Mouse (Mus musculus) hindbrain, embryonic 12.5 days (tissue): ENCODE measurements around the gene Cdkn1b. TPM values are rescaled to one million over a fixed set of nuclear protein-coding genes. Genes with fewer than 3 reads are reported as not detected.

Experiments used
- ATAC-seq: fragments of 200-750 bp; cut with Nextera tagmentation; 2 replicates; pipeline ENCODE4 v1.8.0; 2017; ENCODE audit warnings: moderate TSS enrichment; ENCODE audit not compliant: low FRiP score
- H3K27ac ChIP-seq: fragments of 300-500 bp; sonication (generic); 2 replicates; pipeline ENCODE4 v1.5.1; 2016; ENCODE audit warnings: mild to moderate bottlenecking
- H3K27me3 ChIP-seq: fragments of 300-500 bp; sonication (generic); 2 replicates; pipeline ENCODE4 v1.6.1; 2016; ENCODE audit warnings: mild to moderate bottlenecking
- H3K36me3 ChIP-seq: fragments of 300-500 bp; sonication (generic); 2 replicates; pipeline ENCODE4 v1.6.1; 2016; ENCODE audit warnings: mild to moderate bottlenecking
- H3K4me1 ChIP-seq: fragments of 300-500 bp; sonication (generic); 2 replicates; pipeline ENCODE4 v1.6.1; 2016
- H3K4me2 ChIP-seq: fragments of 300-500 bp; sonication (generic); replicated peaks from 2 replicates; pipeline ENCODE4 v1.6.1; 2016; ENCODE audit warnings: mild to moderate bottlenecking
- H3K4me3 ChIP-seq: fragments of 300-500 bp; sonication (generic); 2 replicates; pipeline ENCODE4 v1.5.1; 2016; ENCODE audit warnings: mild to moderate bottlenecking
- H3K9ac ChIP-seq: fragments of 300-500 bp; sonication (generic); 2 replicates; pipeline ENCODE4 v1.6.1; 2016; ENCODE audit warnings: mild to moderate bottlenecking, moderate library complexity
- H3K9me3 ChIP-seq: fragments of 300-500 bp; sonication (generic); replicated peaks from 2 replicates; pipeline ENCODE4 v1.6.1; 2016; ENCODE audit warnings: mild to moderate bottlenecking
- WGBS: fragments of 180-500 bp; shearing (Covaris S2); methylation state at CpG from one replicate; pipeline ENCODE4 v1.1.7; 2016; 5-methylcytosine and 5-hydroxymethylcytosine counted together
- polyA plus RNA-seq: library from polyadenylated mRNA; unstranded; fragments of >200 nt; fragmentation: Nextera tagmentation; extraction: Ambion mirVana; gene quantifications from 2 replicates; pipeline ENCODE4 v1.2.1, GENCODE M21; 2016

Gene Cdkn1b
- polyA plus RNA-seq, 1 experiment from 2014 or later, result 24.9 TPM

DNA sequence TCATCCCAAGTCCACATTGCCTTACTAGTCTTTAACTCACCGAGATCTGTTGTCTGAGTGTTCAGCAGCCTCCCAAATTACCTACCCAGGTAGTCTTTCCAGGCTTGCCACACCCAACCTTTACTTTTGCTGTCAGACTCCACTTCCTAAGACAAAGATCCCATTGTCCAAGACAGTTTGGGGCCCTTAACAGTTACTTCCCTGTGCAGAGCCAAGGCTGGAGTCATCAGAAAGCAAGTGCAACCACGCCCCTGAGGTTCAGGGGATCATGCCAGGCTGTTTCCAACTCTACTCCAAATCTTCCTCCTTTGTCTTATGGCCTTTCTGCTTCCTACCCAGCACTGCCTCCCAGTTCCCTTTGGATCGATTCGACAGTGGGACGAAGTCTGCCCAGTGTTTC is 5.7 kb upstream of the Cdkn1b start:
- no peak overlapping the region for H3K4me2 ChIP-seq
- H3K27ac ChIP-seq, result no peak overlapping the region
- no peak overlapping the region for H3K4me3 ChIP-seq
- H3K36me3 ChIP-seq, result no peaks in the 10 kb centered on the region
- H3K9ac ChIP-seq, result no peak overlapping the region
- no peaks in the 10 kb centered on the region for H3K9me3 ChIP-seq
- peaks cover 15% of the 10 kb centered on the region for H3K4me1 ChIP-seq
- WGBS, result 91% methylated on average over 5 of the region's 5 CpGs
- 0 out of 2 replicates have a peak, but pooled peaks cover 3% of the 10 kb centered on the region for H3K27me3 ChIP-seq
- no peak for ATAC-seq

DNA sequence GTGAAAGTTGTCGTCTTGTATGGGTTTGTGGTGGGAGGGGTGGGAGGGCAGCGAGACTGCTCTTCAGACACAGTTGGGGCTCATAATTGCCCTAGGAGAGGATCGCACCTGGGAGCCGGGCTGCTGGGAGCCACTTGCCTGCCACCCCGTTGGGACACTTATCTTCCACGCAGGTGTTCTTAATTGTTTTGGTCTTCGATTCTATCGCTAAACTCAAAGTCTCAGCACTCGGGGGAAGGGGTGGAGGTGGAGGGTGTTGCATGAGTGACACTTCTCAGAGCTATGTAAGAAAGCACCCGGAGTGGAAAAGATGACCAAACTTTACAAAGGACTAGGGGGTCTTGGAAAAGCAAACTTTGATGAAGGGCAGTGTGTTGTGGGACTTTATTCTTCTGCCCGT is 3.6 kb upstream of the Cdkn1b start:
- Histone ChIP-seq H3K27ac (no peak overlapping the region), H3K4me3 (peak overlapping the region; percentile 34), H3K36me3 (no peaks in the 10 kb centered on the region), H3K4me2 (peak overlapping the region; percentile 62), H3K9me3 (no peaks in the 10 kb centered on the region), H3K4me1 (peaks cover 18% of the 10 kb centered on the region), H3K27me3 (0 out of 2 replicates have a peak, but pooled peaks cover 3% of the 10 kb centered on the region), H3K9ac (peak overlapping the region; percentile 46)
- no peak for ATAC-seq
- under 1% methylated on average over 11 of the region's 11 CpGs for WGBS

GRCm38 (mm10) chr6:134917087-134917486 is 3.1 kb upstream of the Cdkn1b start:
- ATAC-seq, result no peak

GRCm38 (mm10) chr6:134918769-134919168 is 1.4 kb upstream of the Cdkn1b start:
- Histone ChIP-seq H3K27ac (no peak overlapping the region), H3K4me3 (0 out of 2 replicates have a peak overlapping the region, but pooled peaks have one; percentile 86), H3K36me3 (no peaks in the 10 kb centered on the region), H3K9me3 (no peaks in the 10 kb centered on the region), H3K4me2 (no peak overlapping the region), H3K27me3 (0 out of 2 replicates have a peak, but pooled peaks cover 3% of the 10 kb centered on the region), H3K4me1 (peaks cover 36% of the 10 kb centered on the region), H3K9ac (no peak overlapping the region)
- WGBS, result 90% methylated on average over 10 of the region's 10 CpGs
- no peak for ATAC-seq

More at GRCm38 (mm10) chr6:134917087-134917486, 3.1 kb upstream of the Cdkn1b start:
- H3K36me3 ChIP-seq, result no peaks in the 10 kb centered on the region
- H3K27me3 ChIP-seq, result 0 out of 2 replicates have a peak, but pooled peaks cover 3% of the 10 kb centered on the region
- H3K27ac ChIP-seq, result no peak overlapping the region
- peak overlapping the region; percentile 34 for H3K4me3 ChIP-seq
- H3K9ac ChIP-seq, result peak overlapping the region; percentile 46
- H3K4me2 ChIP-seq, result peak overlapping the region; percentile 62
- 1% methylated on average over 11 of the region's 11 CpGs for WGBS
- peaks cover 22% of the 10 kb centered on the region for H3K4me1 ChIP-seq
- H3K9me3 ChIP-seq, result no peaks in the 10 kb centered on the region

DNA sequence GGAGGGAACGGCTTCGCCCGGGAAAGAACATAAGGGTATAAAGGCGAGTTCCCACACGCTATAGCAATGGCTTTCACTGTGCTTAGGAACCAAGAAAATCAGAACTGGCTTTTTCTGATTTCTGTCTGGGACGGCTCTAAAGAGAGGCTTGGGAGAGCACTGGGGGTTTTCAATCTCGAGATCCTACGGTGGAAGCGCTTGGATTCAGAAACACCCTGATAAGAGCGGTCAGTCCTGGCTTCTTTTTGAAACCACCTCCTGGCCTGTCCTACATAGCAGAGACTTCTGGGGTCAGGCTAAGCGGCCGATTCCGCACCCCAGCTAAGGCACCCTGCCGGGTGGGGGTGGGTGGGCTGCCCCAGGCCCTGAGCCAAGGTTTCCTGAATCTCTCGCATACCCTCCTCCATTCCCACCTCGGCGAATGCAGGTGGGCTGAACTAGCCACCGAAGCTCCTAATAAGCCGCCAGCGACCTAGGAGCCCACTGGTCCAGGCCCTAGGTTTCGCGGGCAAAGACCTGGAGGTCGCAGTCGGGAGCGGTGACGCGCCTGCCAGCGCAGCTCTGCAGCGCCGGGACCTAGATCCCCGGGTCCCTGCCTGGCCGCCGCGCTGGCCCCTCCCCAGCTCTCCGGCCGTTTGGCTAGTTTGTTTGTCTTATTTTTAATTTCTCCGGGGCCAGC is 551 bp upstream of the Cdkn1b start:
- Histone ChIP-seq H3K27me3 (0 out of 2 replicates have a peak, but pooled peaks cover 3% of the 10 kb centered on the region), H3K9ac (peak overlapping the region; percentile 92), H3K4me3 (peak overlapping the region; percentile 86), H3K27ac (peak overlapping the region; percentile 98), H3K36me3 (no peaks in the 10 kb centered on the region), H3K4me2 (peak overlapping the region; percentile 87), H3K9me3 (no peaks in the 10 kb centered on the region), H3K4me1 (peaks cover 40% of the 10 kb centered on the region)
- 2% methylated on average over 37 of the region's 37 CpGs for WGBS
- ATAC-seq, result peak; percentile 78

DNA sequence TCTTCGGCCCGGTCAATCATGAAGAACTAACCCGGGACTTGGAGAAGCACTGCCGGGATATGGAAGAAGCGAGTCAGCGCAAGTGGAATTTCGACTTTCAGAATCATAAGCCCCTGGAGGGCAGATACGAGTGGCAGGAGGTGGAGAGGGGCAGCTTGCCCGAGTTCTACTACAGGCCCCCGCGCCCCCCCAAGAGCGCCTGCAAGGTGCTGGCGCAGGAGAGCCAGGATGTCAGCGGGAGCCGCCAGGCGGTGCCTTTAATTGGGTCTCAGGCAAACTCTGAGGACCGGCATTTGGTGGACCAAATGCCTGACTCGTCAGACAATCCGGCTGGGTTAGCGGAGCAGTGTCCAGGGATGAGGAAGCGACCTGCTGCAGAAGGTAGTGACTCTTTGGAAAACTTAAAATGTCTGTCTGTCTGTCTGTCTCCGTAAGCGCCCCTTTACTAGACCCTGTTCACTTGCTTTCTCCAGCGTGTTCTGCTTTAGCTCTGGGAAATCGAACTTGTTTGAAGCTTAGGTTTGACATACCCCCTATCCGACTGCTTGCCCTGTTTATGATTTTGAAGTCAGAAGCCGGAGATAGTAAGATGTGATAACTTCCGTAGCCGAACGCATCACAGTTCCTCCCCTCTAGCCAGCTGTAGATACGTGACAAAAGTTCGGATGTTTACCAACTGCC is 953 bp downstream of the Cdkn1b start:
- Histone ChIP-seq H3K4me1 (peaks cover 47% of the 10 kb centered on the region), H3K4me2 (peak overlapping the region; percentile 87), H3K4me3 (peak overlapping the region; percentile 86), H3K36me3 (no peaks in the 10 kb centered on the region), H3K9me3 (no peaks in the 10 kb centered on the region), H3K27ac (peak overlapping the region; percentile 98), H3K27me3 (0 out of 2 replicates have a peak, but pooled peaks cover 3% of the 10 kb centered on the region), H3K9ac (peak overlapping the region; percentile 92)
- WGBS, result under 1% methylated on average over 32 of the region's 32 CpGs
- ATAC-seq, result no peak

GRCm38 (mm10) chr6:134921695-134922510 is 1.7 kb downstream of the Cdkn1b start:
- 5% methylated on average over 20 of the region's 20 CpGs for WGBS
- H3K4me3 ChIP-seq, result peak overlapping the region; percentile 86
- peak overlapping the region; percentile 92 for H3K9ac ChIP-seq
- peak overlapping the region; percentile 87 for H3K4me2 ChIP-seq
- no peaks in the 10 kb centered on the region for H3K36me3 ChIP-seq
- H3K9me3 ChIP-seq, result no peaks in the 10 kb centered on the region
- 0 out of 2 replicates have a peak, but pooled peaks cover 3% of the 10 kb centered on the region for H3K27me3 ChIP-seq
- H3K27ac ChIP-seq, result peak overlapping the region; percentile 98
- peaks cover 49% of the 10 kb centered on the region for H3K4me1 ChIP-seq
- ATAC-seq, result no peak

DNA sequence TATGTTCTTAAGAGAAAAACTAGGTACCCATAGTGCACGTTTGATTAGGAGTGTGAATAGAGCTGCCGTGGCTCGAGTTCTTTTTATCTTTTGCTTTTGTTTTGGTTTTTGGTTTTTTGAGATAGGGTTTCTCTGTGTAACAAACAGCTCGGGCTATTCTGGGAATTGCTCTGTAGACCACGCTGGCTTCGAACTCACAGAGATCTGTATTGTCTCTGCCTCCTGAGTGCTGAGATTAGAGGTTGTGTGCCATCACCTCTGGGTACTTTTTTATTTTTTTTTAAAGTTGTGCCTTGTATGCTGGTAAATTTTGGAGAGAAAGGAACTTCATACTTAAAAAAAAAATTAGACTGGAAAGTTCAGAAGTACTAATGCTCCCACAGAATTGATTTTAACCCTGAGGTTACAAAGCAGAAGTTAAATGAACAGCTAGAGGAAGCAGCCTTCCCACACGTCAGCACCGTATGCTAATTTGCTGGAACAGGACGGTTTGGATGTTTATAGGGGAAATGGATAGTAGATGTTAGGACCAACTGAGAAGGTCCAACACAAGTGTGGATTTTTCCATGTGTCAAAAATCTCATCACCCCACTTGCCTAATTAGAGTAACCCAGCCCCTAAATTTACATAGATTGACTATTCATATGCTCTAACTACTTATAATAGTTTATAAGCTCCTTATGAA is 2.5 kb downstream of the Cdkn1b start:
- Histone ChIP-seq H3K9ac (peak overlapping the region; percentile 92), H3K27me3 (0 out of 2 replicates have a peak, but pooled peaks cover 3% of the 10 kb centered on the region), H3K4me3 (peak overlapping the region; percentile 86), H3K4me2 (peak overlapping the region; percentile 87), H3K9me3 (no peaks in the 10 kb centered on the region), H3K4me1 (peaks cover 51% of the 10 kb centered on the region), H3K36me3 (no peaks in the 10 kb centered on the region), H3K27ac (no peak overlapping the region)
- 43% methylated on average over 9 of the region's 9 CpGs for WGBS
- ATAC-seq, result no peak

DNA sequence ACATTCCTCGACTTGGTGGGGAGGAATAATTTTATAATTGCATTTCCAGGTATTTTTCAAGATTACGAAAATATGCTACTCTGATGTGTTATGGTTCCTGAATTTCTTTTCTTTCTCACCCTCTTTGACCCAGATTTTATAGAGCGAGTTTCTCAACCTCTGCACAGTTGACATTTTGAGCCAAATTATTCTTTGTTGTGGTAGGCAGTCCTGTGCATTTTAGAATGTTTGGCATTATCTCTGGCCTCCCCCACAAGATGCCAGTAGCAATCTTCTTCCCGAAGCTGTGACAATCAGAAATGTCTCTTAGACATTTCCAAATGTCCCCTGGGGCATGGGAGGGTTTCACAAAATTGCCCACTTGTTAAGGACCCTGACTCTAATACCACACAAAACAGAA is 3.5 kb downstream of the Cdkn1b start:
- ATAC-seq, result no peak
- Histone ChIP-seq H3K9me3 (no peaks in the 10 kb centered on the region), H3K27ac (no peak overlapping the region), H3K9ac (no peak overlapping the region), H3K36me3 (no peaks in the 10 kb centered on the region), H3K4me3 (peak overlapping the region; percentile 16), H3K27me3 (no peaks in the 10 kb centered on the region), H3K4me2 (peak overlapping the region; percentile 87), H3K4me1 (peaks cover 54% of the 10 kb centered on the region)
- 76% methylated on average over 4 of the region's 4 CpGs for WGBS

DNA sequence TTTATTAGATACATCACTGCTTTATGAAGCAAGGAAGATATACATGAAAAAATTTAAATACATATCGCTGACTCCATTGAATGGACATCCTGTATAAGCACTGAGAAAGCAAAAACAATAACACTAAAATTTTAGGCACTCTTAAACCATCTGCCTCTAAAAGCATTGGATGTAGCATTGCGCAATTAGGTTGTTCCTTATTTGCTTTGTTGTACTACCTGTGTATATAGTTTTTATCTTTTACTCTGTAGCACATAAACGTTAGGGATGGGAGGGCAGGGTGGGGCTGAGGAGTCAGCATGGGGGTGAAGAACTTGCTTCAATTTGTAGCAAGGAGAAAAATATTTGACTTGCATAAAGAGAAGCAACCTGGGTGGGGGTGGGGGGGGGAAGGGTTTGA is 4.1 kb downstream of the Cdkn1b start:
- H3K36me3 ChIP-seq, result no peaks in the 10 kb centered on the region
- no peak overlapping the region for H3K4me3 ChIP-seq
- H3K9ac ChIP-seq, result no peak overlapping the region
- ATAC-seq, result no peak
- H3K4me2 ChIP-seq, result no peak overlapping the region; the same call in 1 of the 2 replicates
- H3K4me1 ChIP-seq, result peaks cover 52% of the 10 kb centered on the region
- no peaks in the 10 kb centered on the region for H3K27me3 ChIP-seq
- no peaks in the 10 kb centered on the region for H3K9me3 ChIP-seq
- 77% methylated on average over 3 of the region's 3 CpGs for WGBS
- no peak overlapping the region for H3K27ac ChIP-seq

GRCm38 (mm10) chr6:134925673-134926337 is 5.6 kb downstream of the Cdkn1b start:
- Histone ChIP-seq H3K4me1 (peaks cover 47% of the 10 kb centered on the region), H3K36me3 (no peaks in the 10 kb centered on the region), H3K27ac (no peak overlapping the region), H3K27me3 (no peaks in the 10 kb centered on the region), H3K9ac (no peak overlapping the region), H3K4me2 (peak overlapping the region; percentile 29), H3K9me3 (no peaks in the 10 kb centered on the region), H3K4me3 (no peak overlapping the region)
- 59% methylated on average over 4 of the region's 4 CpGs for WGBS
- no peak for ATAC-seq
